Mouse (Mus musculus) spleen, adult 2 months (tissue): ENCODE measurements around the gene Selenos.

Experiments used
- CTCF ChIP-seq: fragments of 200-500 bp; IDR thresholded peaks from 2 replicates; pipeline ENCODE4 v1.5.1; 2011; ENCODE audit warnings: mild to moderate bottlenecking, inconsistent platforms; ENCODE audit not compliant: insufficient read depth, insufficient read length, insufficient replicate concordance; ENCODE audit errors: extremely low read depth
- POLR2A ChIP-seq: fragments of 200-500 bp; IDR thresholded peaks from 2 replicates; pipeline ENCODE4 v1.6.1; 2011; ENCODE audit warnings: low read depth, low read length, inconsistent platforms

GRCm38 (mm10) chr7:66118046-66118445 is 38.6 kb downstream of the Selenos start:
- TF ChIP-seq CTCF = no peak
- TF ChIP-seq POLR2A = no peak
